Mouse (Mus musculus) c-Kit-negative CD71-positive TER-119-positive erythroid progenitor cells, embryonic 14.5 days (primary cell): ENCODE data around the gene Rps2.

Source experiments
- DNase-seq: peaks from one replicate; pipeline ENCODE4 v3.0.0-alpha.2; 2013; ENCODE audit warnings: low read depth, low spot score

The Rps2 gene

GRCm38 (mm10) chr17:24766266-24766875 is 48.5 kb downstream of the Rps2 start:
- DNase-seq = no peak

GRCm38 (mm10) chr17:24769146-24769545 is 51.2 kb downstream of the Rps2 start:
- DNase-seq = no peak
